Mouse (Mus musculus) lung, adult 2 months (tissue): Measurements from ENCODE around the gene Nup210l.

Source experiments
- CTCF ChIP-seq: fragments of 200-500 bp; IDR thresholded peaks from 2 replicates; pipeline ENCODE4 v1.5.1; 2011; ENCODE audit warnings: mild to moderate bottlenecking, low read length, control low read depth; ENCODE audit not compliant: insufficient read depth
- POLR2A ChIP-seq: fragments of 200-500 bp; IDR thresholded peaks from 2 replicates; pipeline ENCODE4 v1.6.1; 2011; ENCODE audit warnings: low read depth, mild to moderate bottlenecking, control low read depth, low read length, borderline replicate concordance; ENCODE audit errors: extremely low read depth

GRCm38 (mm10) chr3:90245406-90245805, 141.5 kb downstream of the Nup210l start:
- TF ChIP-seq CTCF (no peak), POLR2A (no peak)
